Mouse (Mus musculus) spleen, adult 12 weeks (tissue): Measurements from ENCODE around the gene Bmp2k.
"Not testable (repeated sequence)": the region's sequence is repeated elsewhere in the genome, so short reads cannot be mapped to it uniquely, and the experiment has no call there.

ENCODE experiments used
- DNase-seq: peaks from one replicate; pipeline ENCODE4 v3.0.0; 2022; ENCODE audit warnings: low spot score

Bmp2k gene

GRCm38 (mm10) chr5:97002336-97002735, 4.8 kb downstream of the Bmp2k start:
- no peak for DNase-seq

GRCm38 (mm10) chr5:97002937-97003336, 5.4 kb downstream of the Bmp2k start:
- DNase-seq: no peak

GRCm38 (mm10) chr5:97004178-97005030, 6.9 kb downstream of the Bmp2k start:
- DNase-seq: no peak

- DNase-seq: no peak
Measured at GRCm38 (mm10) chr5:97005891-97006290, 8.4 kb downstream of the Bmp2k start.

- no peak for DNase-seq
Measured at GRCm38 (mm10) chr5:97006929-97007328, 9.4 kb downstream of the Bmp2k start.

- DNase-seq: no peak
Measured at GRCm38 (mm10) chr5:97007496-97007895, 10.0 kb downstream of the Bmp2k start.

- DNase-seq: not testable (repeated sequence)
Measured at GRCm38 (mm10) chr5:97009140-97009539, 11.7 kb downstream of the Bmp2k start.

- no peak for DNase-seq
Measured at GRCm38 (mm10) chr5:97009601-97010335, 12.3 kb downstream of the Bmp2k start.

GRCm38 (mm10) chr5:97015781-97016508, 18.5 kb downstream of the Bmp2k start:
- DNase-seq: no peak

- DNase-seq: no peak
Measured at GRCm38 (mm10) chr5:97016842-97017577, 19.5 kb downstream of the Bmp2k start.

GRCm38 (mm10) chr5:97022305-97023278, 25.1 kb downstream of the Bmp2k start:
- DNase-seq: no peak

- no peak for DNase-seq
Measured at GRCm38 (mm10) chr5:97024834-97025233, 27.3 kb downstream of the Bmp2k start.

GRCm38 (mm10) chr5:97025650-97026049, 28.2 kb downstream of the Bmp2k start:
- DNase-seq: no peak

- no peak for DNase-seq
Measured at GRCm38 (mm10) chr5:97028004-97028403, 30.5 kb downstream of the Bmp2k start.

- not testable (repeated sequence) for DNase-seq
Measured at GRCm38 (mm10) chr5:97028840-97029239, 31.4 kb downstream of the Bmp2k start.

- DNase-seq: no peak
Measured at GRCm38 (mm10) chr5:97031771-97032170, 34.3 kb downstream of the Bmp2k start.

- DNase-seq: no peak
Measured at GRCm38 (mm10) chr5:97045260-97045659, 47.8 kb downstream of the Bmp2k start.

GRCm38 (mm10) chr5:97046680-97047079, 49.2 kb downstream of the Bmp2k start:
- DNase-seq: no peak

GRCm38 (mm10) chr5:97048905-97049304, 51.4 kb downstream of the Bmp2k start:
- no peak for DNase-seq

GRCm38 (mm10) chr5:97054166-97054565, 56.7 kb downstream of the Bmp2k start:
- no peak for DNase-seq

GRCm38 (mm10) chr5:97054801-97055200, 57.3 kb downstream of the Bmp2k start:
- no peak for DNase-seq
